Mouse (Mus musculus) monocyte, adult 59 days (primary cell): ENCODE results near the gene Bbip1. TPM values are rescaled to one million over a fixed set of nuclear protein-coding genes. Genes with fewer than 3 reads are reported as not detected.

ENCODE experiments used
- total RNA-seq, 2 experiments: library from RNA; stranded (reverse); gene quantifications; one replicate each; pipeline ENCODE4 v1.2.4; 2023

Bbip1 gene
- total RNA-seq = 10 to 100 TPM; 29.1 to 35.1 TPM

GRCm38 (mm10) chr19:53943802-53944785 is at the start of gene Bbip1, which contains the start of gene Shoc2:
Gene Bbip1, minus strand, starts transcription at chr19:53944627.
Gene Shoc2, plus strand, starts transcription at chr19:53944306.

GRCm38 (mm10) chr19:53892061-53892460 is 52.4 kb downstream of the Bbip1 start, which contains the start of gene Pdcd4:
Gene Pdcd4, plus strand, starts transcription at chr19:53892231.

Other genes with a start within 250 kb of the Bbip1 start
- 10 to 100 TPM; 86.3 to 99.9 TPM for gene Pdcd4, start 52.4 kb downstream of the Bbip1 start, total RNA-seq
- gene Shoc2, start 321 bp downstream of the Bbip1 start, total RNA-seq = 10 to 100 TPM; 43.8 to 51.6 TPM
- gene Adra2a, start 99.5 kb upstream of the Bbip1 start, total RNA-seq = under 1 TPM; 0.18 to 0.24 TPM